Mouse (Mus musculus): ENCODE results near the gene Rnf144b.

Gene Rnf144b

GRCm38 (mm10) chr13:47124449-47124848 is 2.0 kb downstream of the Rnf144b start:
- DNase-seq (ENCODE audit: low read depth, low spot score), result no peak

GRCm38 (mm10) chr13:47124986-47125385 is 2.5 kb downstream of the Rnf144b start:
- no peak for DNase-seq (ENCODE audit: low read depth, low spot score)

GRCm38 (mm10) chr13:47125595-47125994 is 3.1 kb downstream of the Rnf144b start:
- DNase-seq (ENCODE audit: low read depth, low spot score), result no peak

GRCm38 (mm10) chr13:47129090-47129489 is 6.6 kb downstream of the Rnf144b start:
- no peak for DNase-seq (ENCODE audit: low read depth, low spot score)

GRCm38 (mm10) chr13:47133058-47133457 is 10.6 kb downstream of the Rnf144b start:
- peak; percentile 11 for DNase-seq (ENCODE audit: low read depth, low spot score)

- DNase-seq (ENCODE audit: low read depth, low spot score), result no peak
These were observed 12.4 kb downstream of the Rnf144b start for GRCm38 (mm10) chr13:47134836-47135235.

GRCm38 (mm10) chr13:47135741-47136140 is 13.3 kb downstream of the Rnf144b start:
- no peak for DNase-seq (ENCODE audit: low read depth, low spot score)

- DNase-seq (ENCODE audit: low read depth, low spot score), result no peak
These were observed 20.3 kb downstream of the Rnf144b start for GRCm38 (mm10) chr13:47142764-47143163.

- no peak for DNase-seq (ENCODE audit: low read depth, low spot score)
These were observed 23.5 kb downstream of the Rnf144b start for GRCm38 (mm10) chr13:47145939-47146338.

GRCm38 (mm10) chr13:47146388-47146787 is 23.9 kb downstream of the Rnf144b start:
- no peak for DNase-seq (ENCODE audit: low read depth, low spot score)

- no peak for DNase-seq (ENCODE audit: low read depth, low spot score)
These were observed 26.1 kb downstream of the Rnf144b start for GRCm38 (mm10) chr13:47148573-47148972.

GRCm38 (mm10) chr13:47149993-47150392 is 27.5 kb downstream of the Rnf144b start:
- no peak for DNase-seq (ENCODE audit: low read depth, low spot score)

- no peak for DNase-seq (ENCODE audit: low read depth, low spot score)
These were observed 28.6 kb downstream of the Rnf144b start for GRCm38 (mm10) chr13:47151060-47151459.

GRCm38 (mm10) chr13:47152390-47152789 is 29.9 kb downstream of the Rnf144b start:
- DNase-seq (ENCODE audit: low read depth, low spot score), result peak; percentile 66

GRCm38 (mm10) chr13:47153206-47153605 is 30.8 kb downstream of the Rnf144b start:
- DNase-seq (ENCODE audit: low read depth, low spot score), result no peak

GRCm38 (mm10) chr13:47154866-47155265 is 32.4 kb downstream of the Rnf144b start:
- no peak for DNase-seq (ENCODE audit: low read depth, low spot score)

GRCm38 (mm10) chr13:47156841-47157240 is 34.4 kb downstream of the Rnf144b start:
- DNase-seq (ENCODE audit: low read depth, low spot score), result no peak

- DNase-seq (ENCODE audit: low read depth, low spot score), result no peak
These were observed 39.5 kb downstream of the Rnf144b start for GRCm38 (mm10) chr13:47162001-47162400.

- DNase-seq (ENCODE audit: low read depth, low spot score), result peak; percentile 7
These were observed 42.3 kb downstream of the Rnf144b start for GRCm38 (mm10) chr13:47164732-47165131.

GRCm38 (mm10) chr13:47165261-47165660 is 42.8 kb downstream of the Rnf144b start:
- peak; percentile 19 for DNase-seq (ENCODE audit: low read depth, low spot score)

GRCm38 (mm10) chr13:47168484-47168883 is 46.0 kb downstream of the Rnf144b start:
- DNase-seq (ENCODE audit: low read depth, low spot score), result no peak

- DNase-seq (ENCODE audit: low read depth, low spot score), result no peak
These were observed 47.6 kb downstream of the Rnf144b start for GRCm38 (mm10) chr13:47170026-47170425.

GRCm38 (mm10) chr13:47170811-47171555 is 48.5 kb downstream of the Rnf144b start:
- DNase-seq (ENCODE audit: low read depth, low spot score), result no peak

- DNase-seq (ENCODE audit: low read depth, low spot score), result no peak
These were observed 50.4 kb downstream of the Rnf144b start for GRCm38 (mm10) chr13:47172891-47173290.

Data from A20 (cell line).